Comparison of ENCODE assay signal across 12 mouse cellular contexts in the genomic region with DNA sequence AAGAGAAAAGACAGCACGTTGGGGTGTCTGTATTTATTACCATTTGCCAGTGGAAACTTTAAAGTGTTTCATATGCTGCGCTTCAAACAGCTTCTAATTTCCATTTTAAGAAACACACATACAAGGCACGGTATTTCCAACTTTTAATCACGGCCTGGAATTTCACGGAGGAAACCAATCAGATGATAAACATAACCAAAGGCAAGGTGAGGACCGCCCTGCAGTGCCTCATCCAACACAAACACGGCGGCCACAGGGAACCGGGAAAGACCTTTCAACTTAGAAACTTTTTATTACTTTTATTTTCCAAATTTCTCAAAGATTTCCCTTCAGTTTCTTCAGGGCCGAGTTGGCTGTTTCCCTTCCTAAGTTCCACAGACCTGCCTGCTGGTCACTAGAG. TPM values are rescaled to one million over a fixed set of nuclear protein-coding genes. Genes with fewer than 3 reads are reported as not detected.
A peak's percentile ranks its signal among the peaks of the same experiment; 100 is the strongest.
DNase-seq lines count a peak whose midpoint lies in the region; ATAC-seq and TF ChIP-seq lines count a peak whose summit lies in the region.
"Had no signal": no experiment of that assay in that cellular context is flagged by ENCODE, and none has a peak within 500 bp of the region (broad histone marks: within the 10 kb centered on the region; RNA-seq: fewer than 3 reads in every experiment).

No protein-coding gene starts in this region.

- H3K4me3 ChIP-seq in gastrocnemius, adult 2 months = peak overlapping the region; percentile 77
- no peak overlapping the region for H3K4me3 ChIP-seq in limb, embryonic 12.5 days (replicated peaks)
- H3K4me3 ChIP-seq in limb, embryonic 10.5 days = no peak overlapping the region
- H3K4me3 ChIP-seq in hindbrain, postnatal 0 days (ENCODE audit: low read length) = no peak overlapping the region
- no peak overlapping the region for H3K4me3 ChIP-seq in midbrain, postnatal 0 days (ENCODE audit: low read depth, low read length)

- H3K27ac ChIP-seq in gastrocnemius, adult 2 months = peak overlapping the region; percentile 99
- H3K27ac ChIP-seq in limb, embryonic 12.5 days = no peak overlapping the region
- no peak overlapping the region for H3K27ac ChIP-seq in limb, embryonic 10.5 days
- no peak overlapping the region for H3K27ac ChIP-seq in hindbrain, postnatal 0 days
- no peak overlapping the region for H3K27ac ChIP-seq in midbrain, postnatal 0 days (ENCODE audit: low read depth, low read length)

- no peak for ATAC-seq in limb, embryonic 12.5 days (ENCODE audit: insufficient number of reproducible peaks, insufficient read depth, low FRiP score, low TSS enrichment, low read depth)
- no peak for ATAC-seq in hindbrain, postnatal 0 days
- no peak for ATAC-seq in midbrain, postnatal 0 days (ENCODE audit: low FRiP score)
- ATAC-seq: Patski had no signal

- H3K27me3 ChIP-seq in limb, embryonic 12.5 days = no peaks in the 10 kb centered on the region
- 0 out of 2 replicates have a peak, but pooled peaks cover 5% of the 10 kb centered on the region for H3K27me3 ChIP-seq in limb, embryonic 10.5 days (ENCODE audit: low read depth, poor library complexity, severe bottlenecking)
- H3K27me3 ChIP-seq in hindbrain, postnatal 0 days (ENCODE audit: insufficient read depth, low read length) = no peaks in the 10 kb centered on the region
- no peaks in the 10 kb centered on the region for H3K27me3 ChIP-seq in midbrain, postnatal 0 days (ENCODE audit: insufficient read depth, low read length)
- H3K27me3 ChIP-seq: Patski had no signal

- DNase-seq in gastrocnemius, adult 2 months = no peak
- DNase-seq in gastrocnemius, postnatal 10 days = no peak
- no peak for DNase-seq in limb, embryonic 10.5 days (ENCODE audit: low spot score)
- no peak for DNase-seq in hindbrain, postnatal 0 days (ENCODE audit: low spot score)
- DNase-seq in midbrain, postnatal 0 days (ENCODE audit: low spot score) = no peak
- no peak for DNase-seq in spleen, adult 18-20 months
- DNase-seq in cerebellum, adult 11-12 months = no peak
- DNase-seq: gastrocnemius, postnatal 36 days; layer of hippocampus, postnatal 36 days had no signal

- WGBS in limb, embryonic 12.5 days = 81% methylated on average over 10 of the region's 10 CpGs
- 90% methylated on average over 10 of the region's 10 CpGs for WGBS in limb, embryonic 10.5 days
- 78% methylated on average over 10 of the region's 10 CpGs for WGBS in hindbrain, postnatal 0 days
- WGBS in midbrain, postnatal 0 days = 73% methylated on average over 10 of the region's 10 CpGs

- H3K4me2 ChIP-seq in limb, embryonic 12.5 days = peak overlapping the region; percentile 96; the same call in 1 of the 2 replicates
- H3K4me2 ChIP-seq in hindbrain, postnatal 0 days (ENCODE audit: low read depth, low read length) = peak overlapping the region; percentile 65
- H3K4me2 ChIP-seq in midbrain, postnatal 0 days (ENCODE audit: low read depth, low read length, poor library complexity, severe bottlenecking) = peak overlapping the region; percentile 88; the same call in 1 of the 2 replicates

- H3K9me3 ChIP-seq in limb, embryonic 12.5 days = no peaks in the 10 kb centered on the region
- no peaks in the 10 kb centered on the region for H3K9me3 ChIP-seq in limb, embryonic 10.5 days (replicated peaks)
- no peaks in the 10 kb centered on the region for H3K9me3 ChIP-seq in hindbrain, postnatal 0 days (ENCODE audit: low read length)
- H3K9me3 ChIP-seq in midbrain, postnatal 0 days (ENCODE audit: low read length) = no peaks in the 10 kb centered on the region

- intact Hi-C loops in gastrocnemius, adult 2 months (cut with DNase I) = no loop called here

- no peak for TF ChIP-seq CTCF in gastrocnemius, adult 2 months (IDR thresholded peaks at IDR 0.05)
- no peak for TF ChIP-seq CTCF in hindbrain, postnatal 0 days (IDR thresholded peaks at IDR 0.05; ENCODE audit: low read depth)
- TF ChIP-seq CTCF in midbrain, postnatal 0 days (IDR thresholded peaks at IDR 0.05) = no peak

- H3K36me3 ChIP-seq in limb, embryonic 12.5 days = no peaks in the 10 kb centered on the region
- no peaks in the 10 kb centered on the region for H3K36me3 ChIP-seq in limb, embryonic 10.5 days
- H3K36me3 ChIP-seq in hindbrain, postnatal 0 days (ENCODE audit: insufficient read depth, low read length) = no peaks in the 10 kb centered on the region
- no peaks in the 10 kb centered on the region for H3K36me3 ChIP-seq in midbrain, postnatal 0 days (ENCODE audit: insufficient read depth, low read length)

- H3K4me1 ChIP-seq in limb, embryonic 12.5 days (replicated peaks) = peaks cover 38% of the 10 kb centered on the region
- peaks cover 41% of the 10 kb centered on the region for H3K4me1 ChIP-seq in limb, embryonic 10.5 days
- peaks cover 5% of the 10 kb centered on the region for H3K4me1 ChIP-seq in hindbrain, postnatal 0 days (ENCODE audit: insufficient read depth, low read length)
- H3K4me1 ChIP-seq in midbrain, postnatal 0 days (ENCODE audit: insufficient read depth, low read length) = peaks cover 5% of the 10 kb centered on the region; the same call in 1 of the 2 replicates

- H3K9ac ChIP-seq in limb, embryonic 12.5 days (replicated peaks) = no peak overlapping the region
- H3K9ac ChIP-seq in hindbrain, postnatal 0 days (replicated peaks; ENCODE audit: low read length) = no peak overlapping the region
- no peak overlapping the region for H3K9ac ChIP-seq in midbrain, postnatal 0 days (replicated peaks; ENCODE audit: low read length, poor library complexity, severe bottlenecking)

RNA-seq across cellular contexts. Expression of a gene that starts 2.8 kb away (rescaled TPM):
- total RNA-seq in gastrocnemius, adult 2 months (2021) = 10 to 100 TPM; 16.3 to 24.3 TPM
- total RNA-seq in gastrocnemius, postnatal 10 days (2021) = 10 to 100 TPM; 48.3 to 55.8 TPM
- polyA plus RNA-seq in limb, embryonic 12.5 days (2016; fragmentation: Nextera tagmentation; extraction: Ambion mirVana) = 25.6 and 32.1 TPM in 2 replicates
- polyA plus RNA-seq in limb, embryonic 10.5 days (2016; fragmentation: Nextera tagmentation; extraction: Ambion mirVana) = 30.4 and 32.0 TPM in 2 replicates
- total RNA-seq in hindbrain, postnatal 0 days (2014; rRNA removed) = 229 and 236 TPM in 2 replicates
- polyA plus RNA-seq in hindbrain, postnatal 0 days (2015; fragmentation: Nextera tagmentation; extraction: Ambion mirVana) = 28.4 and 30.4 TPM in 2 replicates
- total RNA-seq in midbrain, postnatal 0 days (2014; rRNA removed) = 190 and 259 TPM in 2 replicates
- polyA plus RNA-seq in midbrain, postnatal 0 days (2015; fragmentation: Nextera tagmentation; extraction: Ambion mirVana) = 35.4 and 36.4 TPM in 2 replicates

RNA-seq across cellular contexts. Expression of a gene that starts 31.9 kb away (rescaled TPM):
- total RNA-seq in gastrocnemius, adult 2 months (2021) = not detected
- total RNA-seq in gastrocnemius, postnatal 10 days (2021) = under 1 TPM in 1 of 2 experiments, not detected in 1; 0.70 TPM
- polyA plus RNA-seq in limb, embryonic 12.5 days (2016; fragmentation: Nextera tagmentation; extraction: Ambion mirVana) = 4.4 and 6.7 TPM in 2 replicates
- not detected in 2 replicates for polyA plus RNA-seq in limb, embryonic 10.5 days (2016; fragmentation: Nextera tagmentation; extraction: Ambion mirVana)
- 4.3 and 11.8 TPM in 2 replicates for total RNA-seq in hindbrain, postnatal 0 days (2014; rRNA removed)
- polyA plus RNA-seq in hindbrain, postnatal 0 days (2015; fragmentation: Nextera tagmentation; extraction: Ambion mirVana) = 6.0 and 7.8 TPM in 2 replicates
- total RNA-seq in midbrain, postnatal 0 days (2014; rRNA removed) = 4.4 and 6.4 TPM in 2 replicates
- polyA plus RNA-seq in midbrain, postnatal 0 days (2015; fragmentation: Nextera tagmentation; extraction: Ambion mirVana) = 18.2 and 19.9 TPM in 2 replicates
- total RNA-seq: gastrocnemius, postnatal 36 days had no signal
- polyA plus RNA-seq: embryonic facial prominence, embryonic 11.5 days; Patski had no signal

RNA-seq across cellular contexts. Expression of a gene that starts 42.1 kb away (rescaled TPM):
- total RNA-seq in gastrocnemius, adult 2 months (2021) = 1 to 10 TPM in 1 of 2 experiments, under 1 TPM in 1; 0.56 to 1.5 TPM
- total RNA-seq in gastrocnemius, postnatal 10 days (2021) = 10 to 100 TPM; 20.3 to 26.0 TPM
- 5.6 and 7.1 TPM in 2 replicates for polyA plus RNA-seq in limb, embryonic 12.5 days (2016; fragmentation: Nextera tagmentation; extraction: Ambion mirVana)
- polyA plus RNA-seq in limb, embryonic 10.5 days (2016; fragmentation: Nextera tagmentation; extraction: Ambion mirVana) = 5.1 and 6.5 TPM in 2 replicates
- total RNA-seq in hindbrain, postnatal 0 days (2014; rRNA removed) = 0.99 and 2.9 TPM in 2 replicates
- 1.7 and 2.3 TPM in 2 replicates for polyA plus RNA-seq in hindbrain, postnatal 0 days (2015; fragmentation: Nextera tagmentation; extraction: Ambion mirVana)
- total RNA-seq in midbrain, postnatal 0 days (2014; rRNA removed) = 2.4 and 3.3 TPM in 2 replicates
- 1.7 and 2.8 TPM in 2 replicates for polyA plus RNA-seq in midbrain, postnatal 0 days (2015; fragmentation: Nextera tagmentation; extraction: Ambion mirVana)
